Mouse (Mus musculus) lung, postnatal 10 days (tissue): ENCODE results near the gene Chic2.
A peak's percentile ranks its signal among the peaks of the same experiment; 100 is the strongest.

ENCODE experiments used
- DNase-seq: peaks from one replicate; pipeline ENCODE4 v3.0.0; 2021

Gene Chic2

DNA sequence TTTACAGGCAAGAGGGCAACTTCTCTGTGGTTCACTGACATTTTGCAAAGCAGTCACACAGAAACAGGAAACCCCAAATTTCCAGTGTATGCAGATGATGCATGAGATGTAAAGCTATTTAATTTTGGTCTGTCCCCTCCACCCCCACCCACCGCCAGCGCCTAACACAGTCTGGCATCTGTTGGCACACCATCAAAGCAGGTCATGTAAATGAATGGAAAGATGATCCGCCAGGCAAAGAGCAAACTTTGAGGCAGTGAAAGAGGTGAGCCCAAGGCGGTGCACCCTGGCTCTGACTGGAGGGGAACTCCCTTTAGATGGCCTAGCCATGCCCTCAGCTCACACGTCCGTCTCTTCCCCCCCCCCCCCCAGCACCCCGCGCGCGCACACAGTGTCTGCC is 22.1 kb upstream of the Chic2 start:
- no peak for DNase-seq

DNA sequence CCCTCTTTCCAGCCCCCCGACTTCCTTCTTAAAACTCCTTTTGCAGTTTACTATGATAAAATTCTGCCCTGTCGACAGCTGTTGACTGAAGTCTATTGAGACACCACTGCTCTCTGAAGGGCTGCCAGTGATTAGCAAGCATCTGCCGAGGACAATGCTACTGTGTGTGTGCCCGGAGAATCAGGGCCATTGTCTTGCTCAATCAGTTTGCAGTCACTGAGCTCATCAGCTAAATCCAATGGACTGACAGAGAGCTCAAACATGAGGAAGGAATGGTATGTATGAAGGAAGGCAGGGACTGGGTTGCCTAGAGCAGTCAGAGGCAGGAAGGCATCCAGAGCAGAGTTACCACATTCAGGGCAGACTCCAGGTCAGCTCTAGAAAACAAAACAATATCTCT is 18.6 kb upstream of the Chic2 start:
- DNase-seq = no peak

DNA sequence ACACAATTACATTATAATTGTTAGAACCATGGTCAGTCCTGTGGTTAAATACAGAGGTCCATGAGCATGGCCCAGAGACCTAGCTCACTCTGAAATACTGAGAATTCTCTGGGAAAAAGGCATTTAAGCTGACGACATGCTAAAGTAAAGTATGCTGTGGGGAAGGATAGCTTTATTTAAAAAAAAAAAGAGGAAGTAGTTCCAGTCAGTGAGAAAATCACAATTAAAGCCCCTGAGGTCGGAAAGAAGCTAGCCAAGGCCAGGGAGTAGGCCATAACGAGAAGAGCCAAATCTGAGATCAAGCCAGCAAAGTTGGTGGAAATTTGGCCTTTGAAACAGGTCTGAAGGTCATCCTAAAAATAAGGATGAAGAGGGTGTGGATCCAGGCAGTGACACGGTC is 6.5 kb upstream of the Chic2 start:
- no peak for DNase-seq

DNA sequence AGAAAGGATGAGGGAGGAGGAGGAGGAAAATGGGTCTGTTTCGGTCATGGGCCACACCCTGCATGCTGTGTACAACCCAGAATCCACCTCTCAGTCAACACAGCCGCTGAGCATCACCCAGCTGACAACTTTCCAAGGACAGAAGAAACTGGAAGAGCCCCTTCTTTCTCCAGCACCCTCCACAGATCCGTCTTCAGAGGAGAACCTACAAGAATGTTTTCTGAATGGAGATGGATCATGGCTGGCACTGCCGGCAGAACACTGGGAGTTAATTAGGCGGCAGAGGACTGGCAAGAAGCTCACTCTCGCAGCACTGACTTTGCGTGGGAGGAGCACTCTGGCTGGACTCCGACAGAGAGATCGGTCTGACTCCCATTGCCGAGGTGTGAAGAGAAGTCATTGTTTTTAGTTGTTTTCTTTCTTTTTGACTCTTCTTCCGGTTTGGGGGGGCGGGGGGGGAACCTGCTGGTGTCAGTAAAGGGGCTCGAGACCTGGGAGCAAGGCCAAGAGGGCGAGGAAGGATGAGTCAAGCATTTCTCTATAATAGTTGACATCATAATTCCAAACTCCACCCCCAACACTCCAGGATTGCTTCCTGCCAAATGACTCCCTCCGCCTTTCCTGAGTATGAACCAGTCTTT is 2.2 kb upstream of the Chic2 start:
- peak; percentile 91 for DNase-seq

DNA sequence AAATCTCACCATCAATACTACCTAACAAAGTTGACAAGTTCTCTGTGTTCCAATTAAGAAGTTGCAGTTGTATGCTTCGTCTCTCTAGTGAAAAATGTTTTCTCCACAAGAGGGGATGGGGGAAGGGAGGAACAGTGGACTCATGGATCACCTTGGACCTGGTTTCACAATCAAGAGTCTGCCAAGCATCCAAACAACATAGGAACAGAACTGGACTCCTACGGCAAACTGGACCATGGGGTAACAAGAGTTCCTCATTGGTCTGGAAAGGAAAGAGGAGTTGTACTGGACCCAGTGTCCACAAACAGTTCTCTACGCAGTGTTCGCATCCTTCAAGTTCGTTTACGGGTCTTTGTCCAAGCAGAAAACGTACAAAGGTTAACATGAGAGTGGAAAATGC is 797 bp upstream of the Chic2 start:
- DNase-seq = no peak

DNA sequence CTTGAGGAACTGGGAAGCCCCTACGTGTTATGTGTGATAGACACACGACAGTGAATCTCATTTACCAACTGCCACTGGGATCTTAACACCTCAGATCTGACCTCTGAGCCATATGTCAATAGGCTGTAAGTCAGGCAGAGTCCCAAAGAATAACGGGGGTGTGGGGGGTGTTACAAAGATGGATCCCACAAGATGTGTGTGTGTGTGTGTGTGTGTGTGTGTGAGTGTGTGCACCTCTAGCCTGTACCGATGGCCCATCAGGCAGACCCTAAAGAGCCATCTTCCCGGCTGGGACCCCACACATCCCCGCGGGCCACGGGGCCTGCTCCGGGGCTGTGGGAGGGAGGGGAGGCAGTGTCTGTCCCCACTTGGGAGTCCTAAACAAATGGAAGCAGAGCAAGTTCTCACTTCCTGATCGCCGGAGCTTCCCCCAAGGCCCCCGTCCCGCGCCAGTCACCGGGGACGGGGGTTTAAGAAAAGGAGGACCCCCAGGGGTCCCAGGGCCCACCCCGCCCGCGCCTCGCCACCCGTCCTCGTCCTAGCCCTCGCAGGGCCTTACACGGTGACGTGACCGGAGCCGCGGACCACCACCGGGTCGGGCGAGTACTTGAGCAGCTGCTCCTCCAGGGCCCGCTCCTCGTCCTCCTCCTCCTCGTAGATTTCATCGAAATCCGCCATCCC is 813 bp downstream of the Chic2 start:
- no peak for DNase-seq

DNA sequence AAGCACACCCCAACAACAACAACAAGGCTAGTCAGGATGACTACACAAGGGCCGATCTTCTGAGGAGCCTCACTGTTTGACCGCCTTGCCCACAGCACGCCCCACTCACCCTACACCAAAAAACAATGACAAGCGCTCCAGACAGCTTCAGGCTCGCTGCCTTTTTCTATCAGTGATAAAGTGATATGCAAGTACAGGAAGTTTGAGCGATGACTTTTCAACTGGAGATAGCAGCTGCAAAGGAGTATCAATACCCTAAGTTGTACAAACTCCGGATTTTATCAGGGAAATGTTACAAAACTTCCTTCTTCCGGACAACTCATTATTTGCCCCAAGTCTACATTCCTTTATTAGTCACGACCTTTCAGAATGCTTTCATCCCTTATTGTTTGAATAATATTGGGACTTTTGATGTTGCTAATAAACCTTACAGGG is 1.5 kb downstream of the Chic2 start:
- no peak for DNase-seq

DNA sequence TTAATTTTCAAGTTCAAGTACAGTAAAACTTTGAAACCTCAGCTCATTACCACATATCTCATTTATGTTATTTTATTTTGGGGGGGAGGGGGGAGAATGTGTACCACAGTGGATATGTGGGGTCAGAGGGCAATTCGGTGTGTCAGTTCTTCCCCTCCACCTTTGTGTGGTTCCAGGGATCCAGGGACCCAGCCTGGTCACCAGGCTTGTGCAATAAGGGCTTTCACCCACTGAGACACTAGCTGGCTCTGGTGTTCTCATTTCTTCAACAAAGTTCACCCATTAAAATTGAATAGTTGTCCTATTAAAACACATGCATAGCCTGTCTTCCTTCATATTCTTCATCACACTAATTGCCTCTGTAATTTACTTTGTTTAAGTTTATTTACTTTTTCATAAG is 5.3 kb downstream of the Chic2 start:
- DNase-seq = no peak

DNA sequence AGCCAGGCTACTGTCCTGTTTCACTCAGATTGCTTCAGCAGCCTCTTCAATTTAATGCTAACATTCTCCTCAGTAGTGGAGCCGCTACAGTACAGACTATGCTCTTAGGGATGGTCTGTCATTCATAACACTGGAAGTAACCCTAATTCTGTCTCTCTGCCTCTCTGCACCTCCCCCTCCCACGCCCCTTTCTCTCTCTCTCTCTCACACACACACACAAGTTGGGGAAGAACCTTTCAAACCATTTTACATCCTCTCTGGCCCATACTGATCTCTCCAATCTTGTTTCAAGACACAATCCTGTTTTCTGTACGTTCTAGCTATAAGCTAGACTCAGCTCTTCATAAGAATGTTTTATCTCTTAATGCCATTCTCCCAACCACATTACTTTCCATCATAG is 9.1 kb downstream of the Chic2 start:
- DNase-seq = no peak

DNA sequence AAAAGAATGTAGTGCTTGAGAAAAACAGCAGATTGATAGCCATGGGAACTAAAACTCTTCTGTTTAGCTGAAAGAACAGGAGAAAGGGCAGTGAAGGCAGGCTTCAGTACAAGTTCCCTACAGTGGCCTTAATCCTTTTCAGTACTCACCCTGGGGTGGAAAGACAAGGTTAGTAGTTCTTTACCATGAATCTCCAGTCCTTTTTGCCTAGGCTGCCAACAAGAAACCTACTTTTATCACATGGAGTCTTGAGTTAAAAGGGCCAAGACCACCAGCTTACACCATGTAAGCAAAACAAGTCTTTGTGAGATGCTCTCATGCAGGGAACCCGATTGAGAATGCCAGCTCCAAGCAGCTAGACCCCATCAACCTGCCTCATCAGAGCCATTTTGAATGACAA is 29.8 kb downstream of the Chic2 start:
- DNase-seq = no peak

DNA sequence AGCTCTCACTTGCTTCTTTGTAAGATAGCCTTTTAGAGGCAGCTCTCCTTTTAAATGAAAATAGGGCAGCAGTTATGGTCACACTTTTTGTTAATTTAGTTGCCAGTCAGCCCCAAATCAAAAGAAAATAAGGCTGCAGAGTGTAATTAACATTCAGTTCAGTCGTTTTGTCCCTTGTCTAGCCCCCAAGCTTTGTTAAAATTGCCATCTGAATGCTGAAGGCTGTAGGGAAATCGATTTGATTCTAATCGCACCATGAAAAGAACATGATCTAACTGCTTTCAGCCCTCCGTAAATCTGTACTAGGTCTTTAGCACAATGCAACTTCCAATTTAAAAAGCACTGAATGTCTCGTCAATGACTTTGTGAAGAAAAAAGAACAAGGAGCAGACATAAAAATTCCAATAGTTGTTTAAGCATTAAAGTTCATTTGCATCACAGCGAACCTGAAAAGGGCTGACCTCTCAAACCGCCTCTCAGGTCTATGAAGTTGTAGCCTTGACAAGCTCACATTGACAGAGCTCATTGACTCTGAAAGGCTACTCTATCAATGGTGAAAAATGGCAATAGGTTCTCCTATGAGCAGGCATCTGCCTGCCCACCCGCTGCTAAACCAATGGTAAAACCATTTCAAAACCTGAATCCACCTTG is 31.7 kb downstream of the Chic2 start:
- DNase-seq = no peak

DNA sequence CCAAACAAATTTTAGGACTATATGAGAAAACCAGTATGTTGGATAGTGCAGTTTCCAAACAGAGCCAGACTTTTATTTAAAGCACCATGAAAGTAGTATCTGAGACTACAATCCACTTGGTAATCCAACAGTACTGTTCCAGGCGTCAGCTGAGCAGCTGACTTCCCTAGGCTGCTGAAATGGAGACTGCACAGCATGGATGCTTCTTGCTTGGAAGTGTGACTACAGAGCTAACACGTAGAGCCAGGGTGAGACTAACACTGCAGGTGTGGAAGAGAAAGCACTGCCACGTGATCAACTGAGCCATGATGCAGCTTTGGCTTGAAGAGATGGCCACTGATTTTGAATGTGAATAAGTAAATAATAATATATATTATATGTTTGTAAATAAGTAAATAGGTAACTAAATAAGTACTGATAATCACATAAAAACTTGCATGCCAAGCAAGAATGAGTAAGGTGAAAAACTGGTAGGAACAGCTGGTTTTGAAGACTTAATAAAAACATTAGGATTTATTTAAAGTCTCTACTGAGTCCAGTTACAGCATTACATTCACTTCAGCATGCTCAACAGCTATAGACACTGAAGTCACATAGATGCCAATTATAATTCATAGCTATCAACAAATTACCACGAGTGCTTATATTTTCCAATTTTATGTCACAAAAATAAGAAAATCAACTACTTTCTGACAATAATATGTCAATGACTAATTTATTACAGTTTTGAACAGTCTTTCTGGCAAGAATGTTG is 32.4 kb downstream of the Chic2 start:
- no peak for DNase-seq

DNA sequence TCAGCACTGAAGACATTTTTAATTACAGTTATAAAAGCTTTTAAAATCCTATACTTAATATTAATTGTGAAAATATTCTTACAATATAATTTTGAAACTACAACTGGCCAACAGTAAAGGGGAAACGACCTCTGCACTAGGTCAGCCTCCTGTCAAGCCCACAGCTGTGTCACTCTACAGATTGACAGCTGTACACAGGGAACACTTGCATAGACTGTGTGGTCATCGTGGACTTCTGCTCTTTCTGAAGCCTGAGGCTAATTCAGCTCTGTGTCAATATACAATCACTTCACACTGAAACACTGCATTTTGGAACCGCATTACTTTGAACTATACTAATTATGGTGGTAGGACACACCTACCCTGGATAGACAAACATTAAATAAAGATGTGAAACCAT is 39.8 kb downstream of the Chic2 start:
- DNase-seq = no peak

DNA sequence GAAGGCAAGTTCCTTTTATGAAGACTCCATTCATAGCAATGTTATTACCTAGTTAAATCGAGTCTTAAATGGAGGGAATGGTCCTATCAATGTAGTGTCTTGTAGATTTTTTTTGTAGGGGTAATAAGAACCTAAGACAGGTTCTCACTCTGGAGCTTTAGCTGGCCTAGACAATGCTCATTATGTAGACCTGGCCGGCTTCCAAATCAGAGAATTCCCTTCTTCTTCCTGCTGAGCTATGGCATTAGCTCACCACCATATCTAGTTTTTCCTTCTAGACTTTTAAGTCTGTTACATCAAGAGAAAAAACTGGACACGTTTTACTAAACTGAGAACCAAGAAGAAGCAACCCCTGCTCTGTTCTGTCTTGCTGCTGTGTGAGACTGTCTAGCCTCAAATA is 42.5 kb downstream of the Chic2 start:
- DNase-seq = no peak

DNA sequence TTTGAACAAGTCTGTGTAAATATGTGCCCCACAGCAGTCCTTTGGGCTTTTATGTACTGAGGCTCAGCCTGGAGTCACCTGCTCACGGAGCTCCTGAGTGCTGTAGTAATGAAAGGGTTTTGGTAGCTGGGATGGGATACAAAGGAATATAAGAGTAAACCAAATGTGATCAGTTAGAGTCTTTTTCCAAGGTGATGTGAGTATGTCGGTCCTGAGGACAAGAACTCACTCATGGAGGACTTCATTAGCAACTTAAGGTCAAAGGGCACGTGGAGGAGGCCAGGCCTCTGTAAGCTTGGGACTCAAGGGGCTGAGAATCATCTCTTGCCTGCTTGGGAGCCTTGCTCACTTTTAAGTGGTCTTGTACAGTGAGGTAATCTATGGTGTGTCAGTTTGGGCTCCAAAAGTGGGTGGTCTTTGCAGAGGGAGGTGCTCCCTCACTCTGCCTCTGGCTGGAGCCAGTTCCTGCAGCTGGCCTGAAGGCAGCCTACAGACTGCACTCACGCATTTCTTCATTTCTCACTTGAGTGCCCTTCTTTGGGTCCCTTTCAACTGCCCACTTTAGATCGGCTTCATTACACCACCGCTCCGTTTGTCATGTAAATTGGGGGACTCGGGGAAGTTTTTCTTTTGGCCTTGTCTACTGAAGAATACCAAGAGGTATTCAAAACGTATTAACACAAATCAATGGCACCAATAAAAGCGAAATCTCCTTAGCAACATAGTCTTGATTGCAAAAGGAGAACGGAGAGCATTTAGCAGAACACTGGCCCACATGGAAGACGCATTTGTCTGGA is 45.7 kb downstream of the Chic2 start:
- DNase-seq = no peak

DNA sequence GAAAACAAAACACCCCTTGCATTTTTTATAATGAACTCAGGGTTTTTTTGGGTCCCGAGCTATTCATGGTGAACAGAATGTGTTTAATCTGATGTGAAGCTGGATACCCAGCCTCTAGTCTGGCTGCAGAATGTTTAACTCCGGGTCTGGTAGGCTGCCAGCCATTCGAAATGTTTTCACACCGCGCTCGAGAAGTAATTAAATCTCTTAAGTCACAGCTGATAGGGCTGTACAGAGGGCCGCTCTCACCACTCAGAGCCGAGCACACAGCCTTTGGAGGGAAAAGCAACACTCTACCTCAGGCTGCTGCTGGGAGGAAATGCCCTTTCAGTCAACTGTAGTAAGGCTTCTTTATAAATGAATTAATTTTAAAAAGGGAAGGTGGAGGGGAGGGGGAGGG is 49.6 kb downstream of the Chic2 start:
- DNase-seq = no peak

DNA sequence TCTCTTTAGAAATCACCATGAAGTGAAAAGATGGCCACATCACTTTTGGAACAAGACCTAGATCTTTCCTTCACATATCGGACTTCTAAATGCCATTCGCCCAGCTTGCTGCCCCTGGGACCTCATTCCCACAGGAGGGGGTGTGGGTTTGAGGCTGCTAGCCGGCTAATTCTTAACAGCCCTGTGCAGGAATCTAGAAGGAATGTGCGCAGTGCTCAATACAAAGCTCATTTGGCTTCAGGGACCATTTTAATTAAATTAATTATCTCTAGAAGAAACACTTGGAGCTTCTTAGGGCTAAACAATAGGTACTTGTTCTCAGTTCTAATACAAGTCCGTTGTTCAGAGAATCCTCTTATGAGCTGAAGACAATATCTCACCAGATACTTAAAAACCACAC is 60.5 kb downstream of the Chic2 start:
- no peak for DNase-seq

DNA sequence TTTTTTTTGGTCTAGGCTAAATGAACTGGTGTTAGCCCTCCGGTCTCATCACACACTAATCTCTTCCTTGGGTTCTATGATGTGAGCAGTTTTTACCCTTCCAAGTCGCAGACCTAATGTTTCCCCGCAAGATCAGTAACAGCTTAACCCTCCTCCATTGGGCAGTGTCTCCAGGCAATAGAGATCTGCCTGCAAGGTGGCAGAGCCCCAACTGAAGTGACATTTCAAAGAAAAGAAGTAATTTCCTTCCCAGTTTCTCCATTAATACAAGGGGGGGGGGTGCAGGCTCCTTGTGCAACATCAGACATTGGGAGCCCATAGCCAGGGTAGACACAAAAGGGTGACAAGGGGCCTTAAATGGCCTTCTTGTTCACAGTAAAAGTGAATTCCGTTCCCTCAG is 64.0 kb downstream of the Chic2 start:
- no peak for DNase-seq

DNA sequence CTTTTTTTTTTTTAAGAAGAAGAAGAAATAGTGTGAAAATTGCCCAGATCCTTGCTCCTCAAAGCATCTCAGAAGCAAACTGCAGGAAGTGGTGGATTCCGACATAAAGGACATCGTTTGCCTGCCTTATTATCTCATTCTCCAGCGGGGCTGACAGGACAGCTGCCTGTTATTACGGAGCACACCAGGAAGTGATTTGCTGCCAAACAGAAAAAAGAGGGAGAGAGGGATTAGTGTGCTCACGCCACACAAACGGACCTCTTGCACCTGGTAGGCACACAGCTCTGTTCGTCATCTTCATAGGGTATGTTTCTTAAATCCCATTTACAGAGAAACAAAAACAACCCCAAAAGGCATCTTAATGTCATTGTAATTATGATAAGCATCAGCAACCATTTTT is 64.4 kb downstream of the Chic2 start:
- peak; percentile 30 for DNase-seq

DNA sequence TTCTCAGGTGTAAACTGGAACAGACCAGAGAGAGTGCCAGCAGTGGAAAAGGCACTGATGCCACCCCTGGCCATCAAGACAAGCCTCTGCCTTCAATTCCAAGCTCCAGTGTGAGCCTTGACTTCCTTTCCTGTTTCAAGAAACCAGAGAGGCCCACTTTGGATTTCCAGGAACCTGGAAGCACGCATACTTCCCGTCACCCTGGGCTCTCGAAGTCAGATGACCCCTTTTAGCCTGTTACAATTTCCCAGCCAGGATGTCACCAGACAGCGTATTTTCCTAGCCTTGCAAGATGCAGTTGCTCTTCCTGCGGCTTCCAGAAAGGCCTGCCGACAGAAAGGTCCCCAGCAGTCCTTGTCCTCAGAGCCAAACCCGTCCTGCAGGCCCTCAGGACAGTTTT is 65.0 kb downstream of the Chic2 start:
- no peak for DNase-seq

DNA sequence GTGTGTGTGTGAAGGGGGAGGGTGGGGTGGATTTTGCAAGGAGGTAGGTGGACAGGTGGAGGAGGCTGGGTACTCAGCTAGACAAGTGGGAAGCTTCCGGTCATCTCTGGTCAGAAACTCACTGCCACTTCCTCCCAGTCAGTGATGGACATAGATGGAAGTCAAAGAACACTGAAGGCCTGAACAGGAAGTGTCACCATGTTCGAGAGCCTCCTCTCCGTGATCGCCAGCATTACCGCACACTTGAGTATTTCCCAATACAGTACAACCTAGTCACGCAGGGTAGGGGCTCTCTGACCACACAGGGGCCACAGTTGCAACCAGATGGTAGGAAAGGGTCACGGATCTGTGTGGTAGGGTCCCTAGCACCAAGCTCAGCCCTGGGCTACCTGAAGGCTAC is 69.1 kb downstream of the Chic2 start:
- DNase-seq = no peak

DNA sequence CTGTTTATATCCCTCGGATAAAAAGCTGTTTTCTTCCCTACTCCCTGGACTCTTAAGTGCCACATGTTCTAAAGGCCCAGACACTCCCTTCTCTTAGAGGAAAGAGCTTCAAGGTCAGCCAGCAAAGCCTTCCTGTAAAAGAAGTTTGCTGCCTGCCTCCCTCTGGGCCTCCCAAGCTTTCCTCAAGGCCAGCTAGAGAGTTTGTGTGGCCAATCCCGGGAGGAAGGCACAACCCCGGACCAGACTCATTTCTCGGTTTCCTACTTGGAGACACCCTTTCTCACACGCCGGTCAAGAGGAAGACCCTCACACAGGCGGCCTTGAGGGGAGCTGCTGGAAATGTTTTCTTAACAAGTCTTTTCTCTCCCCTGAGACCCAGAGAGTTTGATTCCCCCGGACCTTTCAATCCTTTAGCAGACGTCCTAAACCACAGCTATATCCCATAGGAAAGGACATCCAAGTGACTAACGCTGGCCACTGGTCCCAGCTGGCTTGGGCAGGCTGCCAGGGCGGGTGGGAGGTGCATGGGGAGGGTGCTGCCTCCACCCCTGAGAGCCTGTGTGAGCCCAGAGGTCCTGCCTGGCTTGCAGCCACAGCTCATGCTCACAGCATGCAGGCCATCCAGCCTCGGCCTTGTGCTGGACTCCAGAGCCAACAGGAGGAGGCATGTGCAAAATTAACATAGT is 69.7 kb downstream of the Chic2 start:
- peak; percentile 93 for DNase-seq
